Comparison of ENCODE assay signal across 15 mouse cellular contexts in the genomic region with DNA sequence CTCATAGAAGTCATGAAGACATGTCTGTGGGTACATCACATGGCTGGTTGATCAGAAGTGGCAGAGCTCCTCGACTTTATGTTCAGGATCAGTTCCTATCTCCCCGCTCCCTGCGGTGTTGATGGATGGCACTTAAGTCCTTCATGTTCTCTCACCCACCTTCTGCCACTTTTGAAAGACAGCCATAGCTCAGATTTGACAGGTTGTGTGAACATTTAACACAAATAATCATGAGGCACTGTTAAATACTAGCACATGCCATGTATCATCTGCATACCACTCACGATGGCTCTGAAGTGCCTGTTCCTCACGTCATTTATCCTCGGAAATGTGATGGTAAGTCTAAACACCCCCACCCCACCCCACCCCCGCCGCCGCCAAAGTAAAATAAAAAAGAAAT.
"Had no signal": no experiment of that assay in that cellular context is flagged by ENCODE, and none has a peak within 500 bp of the region (broad histone marks: within the 10 kb centered on the region; RNA-seq: fewer than 3 reads in every experiment).

No protein-coding gene starts in this region.

- H3K9ac ChIP-seq: liver, postnatal 0 days; midbrain, embryonic 13.5 days; midbrain, embryonic 15.5 days; neural tube, embryonic 12.5 days; stomach, embryonic 15.5 days had no signal

- DNase-seq: liver, postnatal 0 days; lung, adult 2 months; lung, postnatal 10 days; right cerebral cortex, postnatal 14 days; thymus, adult 2 months; thymus, postnatal 25 days; thymus, postnatal 4 days had no signal

- H3K9me3 ChIP-seq: megakaryocyte, embryonic 14.5 days; midbrain, embryonic 13.5 days; midbrain, embryonic 15.5 days; neural tube, embryonic 12.5 days; stomach, embryonic 15.5 days had no signal

- H3K4me3 ChIP-seq: megakaryocyte, embryonic 14.5 days; midbrain, embryonic 13.5 days; midbrain, embryonic 15.5 days; neural tube, embryonic 12.5 days; stomach, embryonic 15.5 days had no signal

- H3K4me1 ChIP-seq: megakaryocyte, embryonic 14.5 days; midbrain, embryonic 13.5 days; midbrain, embryonic 15.5 days; neural tube, embryonic 12.5 days; stomach, embryonic 15.5 days had no signal

- H3K27ac ChIP-seq: macrophage; midbrain, embryonic 13.5 days; midbrain, embryonic 15.5 days; neural tube, embryonic 12.5 days; stomach, embryonic 15.5 days; stomach, postnatal 0 days had no signal

- H3K36me3 ChIP-seq: midbrain, embryonic 13.5 days; midbrain, embryonic 15.5 days; neural tube, embryonic 12.5 days; stomach, embryonic 15.5 days had no signal

- H3K27me3 ChIP-seq: midbrain, embryonic 13.5 days; midbrain, embryonic 15.5 days; neural tube, embryonic 12.5 days; stomach, embryonic 15.5 days had no signal

- ATAC-seq: liver, postnatal 0 days; midbrain, embryonic 13.5 days; midbrain, embryonic 15.5 days had no signal

- H3K4me2 ChIP-seq: midbrain, embryonic 11.5 days; midbrain, embryonic 13.5 days; midbrain, embryonic 15.5 days; neural tube, embryonic 12.5 days; stomach, embryonic 15.5 days had no signal
